Mouse (Mus musculus) testis, adult 2 months (tissue): Measurements from ENCODE around the gene Polh.

Source experiments
- CTCF ChIP-seq: fragments of 200-500 bp; IDR thresholded peaks from 2 replicates; pipeline ENCODE4 v1.5.1; 2012; ENCODE audit warnings: low read depth, mild to moderate bottlenecking, inconsistent platforms, low read length, moderate library complexity; ENCODE audit not compliant: control insufficient read depth, insufficient read depth, insufficient replicate concordance
- POLR2A ChIP-seq: fragments of 200-500 bp; IDR thresholded peaks from 2 replicates; pipeline ENCODE4 v1.6.1; 2012; ENCODE audit warnings: low read depth, mild to moderate bottlenecking, inconsistent platforms, low read length, moderate library complexity; ENCODE audit not compliant: control insufficient read depth

- TF ChIP-seq POLR2A = no peak
- no peak for TF ChIP-seq CTCF
Observed at GRCm38 (mm10) chr17:46164791-46165190, 37.7 kb downstream of the Polh start.
